ENCODE assay signal across 25 mouse cellular contexts in the genomic region with DNA sequence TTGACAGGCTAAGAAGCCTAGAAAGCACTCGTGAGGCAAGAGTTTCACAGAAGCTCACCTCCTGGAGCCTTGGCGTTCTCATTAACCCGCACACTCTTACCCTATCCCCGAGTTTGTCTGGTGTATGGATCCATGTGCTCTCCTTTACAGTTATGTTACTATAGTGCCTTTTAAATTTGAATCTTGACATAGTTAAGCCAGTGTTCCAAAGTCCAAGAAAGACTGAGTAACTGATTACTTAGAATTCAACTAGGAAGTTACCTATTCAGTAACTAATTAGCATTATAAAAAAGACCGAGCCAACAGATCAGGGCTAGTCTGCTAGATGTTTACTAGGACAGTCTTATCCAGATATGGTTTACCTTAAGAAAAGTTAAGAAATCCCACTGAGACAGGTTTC.
A peak's percentile ranks its signal among the peaks of the same experiment; 100 is the strongest.
DNase-seq lines count a peak whose midpoint lies in the region; ATAC-seq and TF ChIP-seq lines count a peak whose summit lies in the region.
"Had no signal": no experiment of that assay in that cellular context is flagged by ENCODE, and none has a peak within 500 bp of the region (broad histone marks: within the 10 kb centered on the region; RNA-seq: fewer than 3 reads in every experiment).

No protein-coding gene starts in this region.

- peak overlapping the region; percentile 99 for H3K27ac ChIP-seq in ES-Bruce4 (ENCODE audit: insufficient read depth, low read length)
- no peak overlapping the region for H3K27ac ChIP-seq in intestine, embryonic 14.5 days (ENCODE audit: low read depth)
- no peak overlapping the region for H3K27ac ChIP-seq in forebrain, postnatal 0 days (ENCODE audit: low read depth, low read length)
- no peak overlapping the region for H3K27ac ChIP-seq in midbrain, embryonic 15.5 days
- H3K27ac ChIP-seq: embryonic facial prominence, embryonic 15.5 days; forebrain, embryonic 15.5 days; hindbrain, embryonic 10.5 days; left cerebral cortex, adult 2 months; liver, embryonic 13.5 days; neural tube, embryonic 15.5 days; stomach, postnatal 0 days had no signal

- DNase-seq in intestine, embryonic 14.5 days (ENCODE audit: low spot score), result no peak
- peak; percentile 12 to 64 for DNase-seq in kidney, adult 8-10 months
- DNase-seq in kidney, postnatal 14 days, result peak; percentile 29
- no peak for DNase-seq in forebrain, postnatal 0 days
- DNase-seq in thymus, postnatal 36 days, result no peak
- DNase-seq: adrenal gland, postnatal 25 days; cerebellum, adult 9-10 months; gastrocnemius, postnatal 10 days; heart, adult 18-20 months; heart, postnatal 10 days; liver, embryonic 13.5 days; lung, embryonic 14.5 days had no signal

- H3K9ac ChIP-seq in ES-Bruce4 (ENCODE audit: low read depth, poor library complexity, severe bottlenecking), result peak overlapping the region; percentile 77
- H3K9ac ChIP-seq in intestine, embryonic 14.5 days (ENCODE audit: low read length), result no peak overlapping the region
- H3K9ac ChIP-seq in forebrain, postnatal 0 days, result no peak overlapping the region
- no peak overlapping the region for H3K9ac ChIP-seq in midbrain, embryonic 15.5 days
- H3K9ac ChIP-seq: embryonic facial prominence, embryonic 15.5 days; forebrain, embryonic 15.5 days; heart, embryonic 12.5 days; liver, embryonic 13.5 days; lung, embryonic 14.5 days; neural tube, embryonic 15.5 days had no signal

- 69% methylated on average over 5 of the region's 5 CpGs for WGBS in intestine, embryonic 14.5 days
- WGBS in forebrain, postnatal 0 days, result 74% methylated on average over 5 of the region's 5 CpGs
- WGBS in midbrain, embryonic 15.5 days, result 84% methylated on average over 5 of the region's 5 CpGs

- TF ChIP-seq EP300 in ES-Bruce4 (IDR thresholded peaks at IDR 0.05; ENCODE audit: insufficient read depth, low read depth, low read length), result no peak

- H3K4me1 ChIP-seq in ES-Bruce4 (ENCODE audit: control insufficient read depth, insufficient read depth, low read length), result peaks cover 2% of the 10 kb centered on the region
- no peaks in the 10 kb centered on the region for H3K4me1 ChIP-seq in intestine, embryonic 14.5 days (replicated peaks; ENCODE audit: control insufficient read depth, insufficient read depth, low read length)
- no peaks in the 10 kb centered on the region for H3K4me1 ChIP-seq in forebrain, postnatal 0 days (ENCODE audit: insufficient read depth)
- no peaks in the 10 kb centered on the region for H3K4me1 ChIP-seq in midbrain, embryonic 15.5 days
- H3K4me1 ChIP-seq: embryonic facial prominence, embryonic 15.5 days; forebrain, embryonic 15.5 days; heart, embryonic 12.5 days; hindbrain, embryonic 10.5 days; liver, embryonic 13.5 days; megakaryocyte, embryonic 14.5 days; neural tube, embryonic 15.5 days had no signal

- peak; percentile 81 for ATAC-seq in intestine, embryonic 14.5 days (replicated peaks; ENCODE audit: low FRiP score, low TSS enrichment, low read depth)
- no peak for ATAC-seq in monocyte, adult 5-6 weeks (replicated peaks; ENCODE audit: insufficient number of reproducible peaks, low FRiP score, low TSS enrichment, poor library complexity, severe bottlenecking)
- no peak for ATAC-seq in forebrain, postnatal 0 days
- no peak for ATAC-seq in midbrain, embryonic 15.5 days (replicated peaks)
- ATAC-seq: CD4-positive, CD25-positive, alpha-beta regulatory T cell, adult 4 months; forebrain, embryonic 15.5 days; hindbrain, embryonic 16.5 days had no signal

- peaks cover 3% of the 10 kb centered on the region; the same call in 1 of the 2 replicates for H3K9me3 ChIP-seq in ES-Bruce4 (replicated peaks; ENCODE audit: control insufficient read depth, insufficient read depth, low read length, poor library complexity, severe bottlenecking)
- no peaks in the 10 kb centered on the region for H3K9me3 ChIP-seq in intestine, embryonic 14.5 days (ENCODE audit: control insufficient read depth, low read length)
- H3K9me3 ChIP-seq in forebrain, postnatal 0 days (ENCODE audit: low read length), result no peaks in the 10 kb centered on the region
- H3K9me3 ChIP-seq in midbrain, embryonic 15.5 days, result no peaks in the 10 kb centered on the region
- H3K9me3 ChIP-seq: embryonic facial prominence, embryonic 15.5 days; forebrain, embryonic 15.5 days; heart, embryonic 12.5 days; hindbrain, embryonic 10.5 days; liver, embryonic 13.5 days; neural tube, embryonic 15.5 days had no signal

- peak overlapping the region; percentile 87 for H3K4me3 ChIP-seq in ES-Bruce4 (ENCODE audit: low read depth, low read length)
- no peak overlapping the region for H3K4me3 ChIP-seq in intestine, embryonic 14.5 days (ENCODE audit: low read depth, low read length)
- no peak overlapping the region for H3K4me3 ChIP-seq in forebrain, postnatal 0 days (ENCODE audit: low read depth, low read length)
- H3K4me3 ChIP-seq in midbrain, embryonic 15.5 days, result no peak overlapping the region
- H3K4me3 ChIP-seq: embryonic facial prominence, embryonic 15.5 days; forebrain, embryonic 15.5 days; heart, embryonic 12.5 days; hindbrain, embryonic 10.5 days; left cerebral cortex, adult 2 months; liver, embryonic 13.5 days; megakaryocyte, embryonic 14.5 days; neural tube, embryonic 15.5 days had no signal

- no peaks in the 10 kb centered on the region for H3K36me3 ChIP-seq in ES-Bruce4 (ENCODE audit: control insufficient read depth, insufficient read depth, low read length, poor library complexity, severe bottlenecking)
- H3K36me3 ChIP-seq in intestine, embryonic 14.5 days (ENCODE audit: control insufficient read depth, insufficient read depth, low read length), result no peaks in the 10 kb centered on the region
- H3K36me3 ChIP-seq in forebrain, postnatal 0 days (ENCODE audit: insufficient read depth), result no peaks in the 10 kb centered on the region
- H3K36me3 ChIP-seq in midbrain, embryonic 15.5 days (replicated peaks), result no peaks in the 10 kb centered on the region
- H3K36me3 ChIP-seq: embryonic facial prominence, embryonic 15.5 days; forebrain, embryonic 15.5 days; heart, embryonic 12.5 days; hindbrain, embryonic 10.5 days; liver, embryonic 13.5 days; neural tube, embryonic 15.5 days had no signal

- H3K27me3 ChIP-seq in ES-Bruce4 (ENCODE audit: control insufficient read depth, insufficient read depth, low read length, poor library complexity, severe bottlenecking), result no peaks in the 10 kb centered on the region
- no peaks in the 10 kb centered on the region for H3K27me3 ChIP-seq in intestine, embryonic 14.5 days (replicated peaks; ENCODE audit: control insufficient read depth, insufficient read depth, low read length)
- no peaks in the 10 kb centered on the region for H3K27me3 ChIP-seq in forebrain, postnatal 0 days (ENCODE audit: insufficient read depth, low read length)
- H3K27me3 ChIP-seq in midbrain, embryonic 15.5 days (replicated peaks), result no peaks in the 10 kb centered on the region
- H3K27me3 ChIP-seq: embryonic facial prominence, embryonic 15.5 days; forebrain, embryonic 15.5 days; heart, embryonic 12.5 days; liver, embryonic 13.5 days; megakaryocyte, embryonic 14.5 days; neural tube, embryonic 15.5 days had no signal

- no peak for TF ChIP-seq CTCF in ES-Bruce4 (IDR thresholded peaks at IDR 0.05; ENCODE audit: low read depth, low read length)
- TF ChIP-seq CTCF in forebrain, postnatal 0 days (IDR thresholded peaks at IDR 0.05; ENCODE audit: low read depth), result no peak

- no peak overlapping the region for H3K4me2 ChIP-seq in intestine, embryonic 14.5 days (ENCODE audit: low read length)
- no peak overlapping the region for H3K4me2 ChIP-seq in forebrain, postnatal 0 days (ENCODE audit: low read depth)
- no peak overlapping the region for H3K4me2 ChIP-seq in midbrain, embryonic 15.5 days
- H3K4me2 ChIP-seq: embryonic facial prominence, embryonic 15.5 days; forebrain, embryonic 15.5 days; heart, embryonic 12.5 days; liver, embryonic 13.5 days; lung, embryonic 14.5 days; neural tube, embryonic 15.5 days had no signal

- TF ChIP-seq POLR2A in ES-Bruce4 (IDR thresholded peaks at IDR 0.05; ENCODE audit: insufficient read depth, low read length), result no peak

Comparison
In these comparisons a context has a peak if more than half of its experiments do, and no peak if none do; other contexts are left out.
1. DNase-seq: peak in kidney, adult 8-10 months (2 of 2) and kidney, postnatal 14 days (single experiment); none in intestine, embryonic 14.5 days (single experiment), forebrain, postnatal 0 days (single experiment) and thymus, postnatal 36 days (0 of 2).